Mouse (Mus musculus) forebrain, embryonic 13.5 days (tissue): ENCODE measurements at regions not wholly inside any gene's neighbourhood (a gene's known extent, or its start where the extent isn't known, plus 50 kb on each side); places are given as distances from the start of the nearest gene placed in this dataset.
A peak's percentile ranks its signal among the peaks of the same experiment; 100 is the strongest.

Source experiments
- ATAC-seq: fragments of 200-750 bp; cut with Nextera tagmentation; 2 replicates; pipeline ENCODE4 v1.8.0; 2017
- H3K27ac ChIP-seq: fragments of 300-500 bp; sonication (generic); 2 replicates; pipeline ENCODE4 v1.5.1; 2015; ENCODE audit warnings: inconsistent platforms, mild to moderate bottlenecking, moderate library complexity
- H3K27me3 ChIP-seq: fragments of 300-500 bp; sonication (generic); 2 replicates; pipeline ENCODE4 v1.6.1; 2015; ENCODE audit warnings: mild to moderate bottlenecking, inconsistent platforms
- H3K36me3 ChIP-seq: fragments of 300-500 bp; sonication (generic); 2 replicates; pipeline ENCODE4 v1.6.1; 2015; ENCODE audit warnings: mild to moderate bottlenecking, inconsistent platforms; ENCODE audit not compliant: poor library complexity, severe bottlenecking
- H3K4me1 ChIP-seq: fragments of 300-500 bp; sonication (generic); 2 replicates; pipeline ENCODE4 v1.6.1; 2015; ENCODE audit warnings: inconsistent platforms
- H3K4me2 ChIP-seq: fragments of 300-500 bp; sonication (generic); 2 replicates; pipeline ENCODE4 v1.6.1; 2015; ENCODE audit warnings: inconsistent platforms, mild to moderate bottlenecking, moderate library complexity
- H3K4me3 ChIP-seq: fragments of 300-500 bp; sonication (generic); 2 replicates; pipeline ENCODE4 v1.5.1; 2015; ENCODE audit warnings: mild to moderate bottlenecking, inconsistent platforms
- H3K9ac ChIP-seq: fragments of 300-500 bp; sonication (generic); 2 replicates; pipeline ENCODE4 v1.6.1; 2015; ENCODE audit warnings: mild to moderate bottlenecking, inconsistent platforms
- H3K9me3 ChIP-seq: fragments of 300-500 bp; sonication (generic); replicated peaks from 2 replicates; pipeline ENCODE4 v1.6.1; 2016; ENCODE audit warnings: inconsistent platforms
- WGBS: fragments of 180-500 bp; shearing (Covaris S2); methylation state at CpG from one replicate; pipeline ENCODE4 v1.1.7; 2015; 5-methylcytosine and 5-hydroxymethylcytosine counted together

- Histone ChIP-seq H3K9me3 (no peaks in the 10 kb centered on the region), H3K27me3 (no peaks in the 10 kb centered on the region), H3K27ac (no peak overlapping the region), H3K9ac (no peak overlapping the region), H3K4me1 (0 out of 2 replicates have a peak, but pooled peaks cover 6% of the 10 kb centered on the region), H3K4me2 (no peak overlapping the region), H3K36me3 (no peaks in the 10 kb centered on the region), H3K4me3 (no peak overlapping the region)
- peak; percentile 83 for ATAC-seq
- WGBS: 22% methylated on average over 2 of the region's 2 CpGs
Measured at GRCm38 (mm10) chr4:73335218-73336104, 69.4 kb downstream of the Gm11487 start.
